Comparison of ENCODE assay signal across 34 mouse cellular contexts in the genomic region with DNA sequence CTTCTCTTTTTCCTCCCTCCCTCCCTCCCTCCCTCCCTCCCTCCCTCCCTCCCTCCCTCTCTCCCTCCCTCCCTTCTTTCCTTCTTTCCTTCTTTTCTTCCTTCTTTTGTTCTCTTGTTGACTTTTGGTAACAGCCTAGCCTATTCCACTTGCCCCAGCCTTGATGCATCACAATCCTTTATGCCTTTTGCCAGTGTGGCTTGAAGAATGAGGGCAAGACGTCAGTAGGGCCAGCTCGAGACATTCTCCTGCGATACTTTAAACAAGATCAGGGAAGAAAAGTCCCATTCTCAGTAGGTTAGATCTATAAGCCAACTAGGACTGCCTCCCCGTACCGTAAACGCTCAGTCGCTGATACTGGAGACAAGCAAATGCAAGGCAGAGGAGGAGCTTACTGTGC.
"Had no signal": no experiment of that assay in that cellular context is flagged by ENCODE, and none has a peak within 500 bp of the region (broad histone marks: within the 10 kb centered on the region; RNA-seq: fewer than 3 reads in every experiment).

No protein-coding gene starts in this region.

- H3K9me3 ChIP-seq: heart, embryonic 10.5 days; heart, embryonic 12.5 days; heart, embryonic 13.5 days; heart, embryonic 15.5 days; hindbrain, embryonic 10.5 days; hindbrain, embryonic 12.5 days; hindbrain, embryonic 13.5 days; hindbrain, embryonic 15.5 days; intestine, embryonic 15.5 days; kidney, embryonic 15.5 days had no signal

- H3K36me3 ChIP-seq: heart, embryonic 10.5 days; heart, embryonic 12.5 days; heart, embryonic 13.5 days; heart, embryonic 15.5 days; hindbrain, embryonic 10.5 days; hindbrain, embryonic 12.5 days; hindbrain, embryonic 13.5 days; hindbrain, embryonic 15.5 days; intestine, embryonic 15.5 days; kidney, embryonic 15.5 days had no signal

- ATAC-seq: hindbrain, embryonic 16.5 days; hindbrain, postnatal 0 days; inflammation-experienced regulatory T-cells, adult 6 months; intestine, embryonic 15.5 days; intestine, embryonic 16.5 days; intestine, postnatal 0 days had no signal

- DNase-seq: heart, postnatal 10 days; heart, postnatal 14 days; heart, postnatal 36 days; kidney, adult 11 months; kidney, adult 18-20 months; kidney, adult 2 months; kidney, adult 8-10 months; kidney, adult 9 months; kidney, postnatal 10 days; kidney, postnatal 14 days; kidney, postnatal 25 days; kidney, postnatal 36 days; kidney, postnatal 4 days; layer of hippocampus, adult 9-11 months; layer of hippocampus, postnatal 36 days had no signal

- H3K4me1 ChIP-seq: heart, embryonic 10.5 days; heart, embryonic 12.5 days; heart, embryonic 13.5 days; heart, embryonic 15.5 days; hindbrain, embryonic 10.5 days; hindbrain, embryonic 12.5 days; hindbrain, embryonic 13.5 days; hindbrain, embryonic 15.5 days; intestine, embryonic 15.5 days; kidney, embryonic 15.5 days had no signal

- H3K27ac ChIP-seq: heart, embryonic 10.5 days; heart, embryonic 13.5 days; heart, embryonic 15.5 days; hindbrain, embryonic 10.5 days; hindbrain, embryonic 12.5 days; hindbrain, embryonic 13.5 days; hindbrain, embryonic 14.5 days; hindbrain, embryonic 15.5 days; hindbrain, postnatal 0 days; intestine, embryonic 15.5 days; kidney, embryonic 15.5 days; kidney, postnatal 0 days; layer of hippocampus, adult 2 months had no signal

- H3K4me3 ChIP-seq: heart, embryonic 10.5 days; heart, embryonic 12.5 days; heart, embryonic 13.5 days; heart, embryonic 15.5 days; hindbrain, embryonic 10.5 days; hindbrain, embryonic 12.5 days; hindbrain, embryonic 13.5 days; hindbrain, embryonic 15.5 days; intestine, embryonic 15.5 days; kidney, embryonic 15.5 days; layer of hippocampus, adult 2 months had no signal

- H3K27me3 ChIP-seq: heart, embryonic 12.5 days; heart, embryonic 15.5 days; hindbrain, embryonic 12.5 days; hindbrain, embryonic 13.5 days; hindbrain, embryonic 15.5 days; intestine, embryonic 15.5 days; kidney, embryonic 15.5 days had no signal

- H3K4me2 ChIP-seq: heart, embryonic 11.5 days; heart, embryonic 12.5 days; heart, embryonic 13.5 days; heart, embryonic 15.5 days; hindbrain, embryonic 12.5 days; hindbrain, embryonic 13.5 days; hindbrain, embryonic 14.5 days; hindbrain, embryonic 15.5 days; intestine, embryonic 15.5 days; kidney, embryonic 15.5 days had no signal

- H3K9ac ChIP-seq: heart, embryonic 12.5 days; heart, embryonic 13.5 days; heart, embryonic 15.5 days; hindbrain, embryonic 12.5 days; hindbrain, embryonic 13.5 days; hindbrain, embryonic 14.5 days; hindbrain, embryonic 15.5 days; intestine, embryonic 15.5 days; kidney, embryonic 15.5 days had no signal
